ENCODE assay signal across 24 mouse cellular contexts in genomic region chr13:4257349-4257748, GRCm38 (mm10). TPM values are rescaled to one million over a fixed set of nuclear protein-coding genes. Genes with fewer than 3 reads are reported as not detected.
DNase-seq lines count a peak whose midpoint lies in the region; ATAC-seq lines count a peak whose summit lies in the region.
"Had no signal": no experiment of that assay in that cellular context is flagged by ENCODE, and none has a peak within 500 bp of the region (broad histone marks: within the 10 kb centered on the region; RNA-seq: fewer than 3 reads in every experiment).

No protein-coding gene starts in this region.

- 0 out of 2 replicates have a peak, but pooled peaks cover 2% of the 10 kb centered on the region for H3K36me3 ChIP-seq in intestine, embryonic 16.5 days (ENCODE audit: control insufficient read depth, insufficient read depth, low read length)
- no peaks in the 10 kb centered on the region for H3K36me3 ChIP-seq in forebrain, embryonic 11.5 days (ENCODE audit: control insufficient read depth, insufficient read depth, low read length)
- H3K36me3 ChIP-seq: embryonic facial prominence, embryonic 10.5 days; embryonic facial prominence, embryonic 12.5 days; forebrain, embryonic 12.5 days; G1E had no signal

- intact Hi-C loops in heart, postnatal 25 days (cut with DNase I) = no loop called here

- 74% methylated on average over 6 of the region's 6 CpGs for WGBS in intestine, embryonic 16.5 days
- 84% methylated on average over 6 of the region's 6 CpGs for WGBS in forebrain, embryonic 11.5 days

- H3K9me3 ChIP-seq in intestine, embryonic 16.5 days (ENCODE audit: control insufficient read depth, low read length) = no peaks in the 10 kb centered on the region
- no peaks in the 10 kb centered on the region for H3K9me3 ChIP-seq in forebrain, embryonic 11.5 days (ENCODE audit: control insufficient read depth, low read length)
- H3K9me3 ChIP-seq: embryonic facial prominence, embryonic 10.5 days; embryonic facial prominence, embryonic 12.5 days; forebrain, embryonic 12.5 days had no signal

- no peak overlapping the region for H3K4me2 ChIP-seq in intestine, embryonic 16.5 days (ENCODE audit: low read depth, low read length)
- H3K4me2 ChIP-seq in forebrain, embryonic 11.5 days (ENCODE audit: low read depth, low read length, severe bottlenecking) = no peak overlapping the region
- H3K4me2 ChIP-seq: embryonic facial prominence, embryonic 12.5 days; forebrain, embryonic 12.5 days had no signal

- ATAC-seq in intestine, embryonic 16.5 days = peak; percentile 90
- ATAC-seq in forebrain, embryonic 11.5 days (replicated peaks; ENCODE audit: low FRiP score) = no peak
- ATAC-seq: CD4-positive, CD25-positive, alpha-beta regulatory T cell, adult 4 months; forebrain, embryonic 14.5 days; forebrain, embryonic 16.5 days; Patski had no signal

- no peaks in the 10 kb centered on the region for H3K27me3 ChIP-seq in intestine, embryonic 16.5 days (replicated peaks; ENCODE audit: control insufficient read depth, insufficient read depth, low read length)
- H3K27me3 ChIP-seq in forebrain, embryonic 11.5 days (ENCODE audit: control insufficient read depth, insufficient read depth, low read length) = no peaks in the 10 kb centered on the region
- H3K27me3 ChIP-seq: CH12.LX; embryonic facial prominence, embryonic 12.5 days; forebrain, embryonic 12.5 days; Patski had no signal

- H3K4me1 ChIP-seq in intestine, embryonic 16.5 days (ENCODE audit: control insufficient read depth, insufficient read depth, low read length) = no peaks in the 10 kb centered on the region
- H3K4me1 ChIP-seq in forebrain, embryonic 11.5 days (replicated peaks; ENCODE audit: control insufficient read depth, insufficient read depth, low read length) = no peaks in the 10 kb centered on the region
- H3K4me1 ChIP-seq: embryonic facial prominence, embryonic 10.5 days; embryonic facial prominence, embryonic 12.5 days; forebrain, embryonic 12.5 days had no signal

- DNase-seq in heart, adult 11 months = peak; percentile 58
- no peak for DNase-seq in heart, postnatal 25 days (ENCODE audit: low spot score)
- DNase-seq in urinary bladder, postnatal 36 days (ENCODE audit: low spot score in 2 of 2) = no peak
- no peak for DNase-seq in forebrain, embryonic 11.5 days (ENCODE audit: low spot score)
- DNase-seq: adrenal gland, adult 2 months; adrenal gland, postnatal 10 days; adrenal gland, postnatal 25 days; B cell, adult 2 months; cerebellum, adult 11 months; cerebellum, adult 18-20 months; cerebellum, adult 8-10 months; cerebellum, adult 9-11 months; cerebellum, postnatal 25 days had no signal

- no peak overlapping the region; the same call in 1 of the 2 replicates for H3K27ac ChIP-seq in intestine, embryonic 16.5 days (ENCODE audit: low read length)
- H3K27ac ChIP-seq in forebrain, embryonic 11.5 days (ENCODE audit: low read depth, low read length) = no peak overlapping the region
- H3K27ac ChIP-seq: embryonic facial prominence, embryonic 10.5 days; embryonic facial prominence, embryonic 12.5 days; forebrain, embryonic 12.5 days had no signal

- H3K4me3 ChIP-seq in intestine, embryonic 16.5 days (ENCODE audit: low read length) = no peak overlapping the region
- no peak overlapping the region for H3K4me3 ChIP-seq in forebrain, embryonic 11.5 days (ENCODE audit: low read depth, low read length)
- H3K4me3 ChIP-seq: embryonic facial prominence, embryonic 10.5 days; embryonic facial prominence, embryonic 12.5 days; forebrain, embryonic 12.5 days had no signal

- no peak overlapping the region for H3K9ac ChIP-seq in intestine, embryonic 16.5 days (ENCODE audit: low read depth, low read length)
- no peak overlapping the region for H3K9ac ChIP-seq in forebrain, embryonic 11.5 days (ENCODE audit: low read length)
- H3K9ac ChIP-seq: embryonic facial prominence, embryonic 12.5 days; forebrain, embryonic 12.5 days had no signal

RNA-seq across cellular contexts. Expression of gene Akr1c12, which starts 21.9 kb away (rescaled TPM):
- not detected for total RNA-seq in heart, postnatal 25 days (2021)
- 151 and 173 TPM in 2 replicates for polyA plus RNA-seq in intestine, embryonic 16.5 days (2015; fragmentation: Nextera tagmentation; extraction: Ambion mirVana)
- polyA plus RNA-seq in forebrain, embryonic 11.5 days (2014; fragmentation: Nextera tagmentation; extraction: Ambion mirVana) = 0.27 TPM in 1 of 2 replicates, not detected in the other
- total RNA-seq: adrenal gland, postnatal 25 days had no signal
- polyA plus RNA-seq: adrenal gland, adult 2 months; cortical plate, adult 2 months; forebrain, embryonic 16.5 days had no signal

RNA-seq across cellular contexts. Expression of gene Akr1c19, which starts 28.8 kb away (rescaled TPM):
- total RNA-seq in heart, postnatal 25 days (2021) = 1 to 10 TPM; 1.5 to 1.7 TPM
- polyA plus RNA-seq in intestine, embryonic 16.5 days (2015; fragmentation: Nextera tagmentation; extraction: Ambion mirVana) = 611 and 704 TPM in 2 replicates
- polyA plus RNA-seq in forebrain, embryonic 11.5 days (2014; fragmentation: Nextera tagmentation; extraction: Ambion mirVana) = 0.27 and 0.39 TPM in 2 replicates
- total RNA-seq: CH12.LX had no signal
- polyA plus RNA-seq: adrenal gland, adult 2 months; CD4-positive, CD25-positive, alpha-beta regulatory T cell, adult 4 months; cortical plate, adult 2 months; G1E had no signal

Comparison
In these comparisons a context has a peak if more than half of its experiments do, and no peak if none do; other contexts are left out.
1. RNA of gene Akr1c12, which starts 21.9 kb away (polyA plus RNA-seq): 151 to 173 TPM in intestine, embryonic 16.5 days; 0.27 TPM in forebrain, embryonic 11.5 days; every median in the first group is over 100 times any median in the second.
2. RNA of gene Akr1c19, which starts 28.8 kb away (polyA plus RNA-seq): 611 to 704 TPM in intestine, embryonic 16.5 days; 0.27 to 0.39 TPM in forebrain, embryonic 11.5 days; every median in the first group is over 100 times any median in the second.